Mouse (Mus musculus): Measurements from ENCODE around the gene Dnase1l3. TPM values are rescaled to one million over a fixed set of nuclear protein-coding genes. Genes with fewer than 3 reads are reported as not detected.

Dnase1l3 gene
- total and polyA plus RNA-seq, 2 experiments = 10.0 to 24.3 TPM

- peaks cover 64% of the 10 kb centered on the region for H3K36me3 ChIP-seq (ENCODE audit: control insufficient read depth, insufficient read depth, low read length)
Measured at GRCm38 (mm10) chr14:7928362-7928761, 66.0 kb downstream of the Dnase1l3 start.

DNA sequence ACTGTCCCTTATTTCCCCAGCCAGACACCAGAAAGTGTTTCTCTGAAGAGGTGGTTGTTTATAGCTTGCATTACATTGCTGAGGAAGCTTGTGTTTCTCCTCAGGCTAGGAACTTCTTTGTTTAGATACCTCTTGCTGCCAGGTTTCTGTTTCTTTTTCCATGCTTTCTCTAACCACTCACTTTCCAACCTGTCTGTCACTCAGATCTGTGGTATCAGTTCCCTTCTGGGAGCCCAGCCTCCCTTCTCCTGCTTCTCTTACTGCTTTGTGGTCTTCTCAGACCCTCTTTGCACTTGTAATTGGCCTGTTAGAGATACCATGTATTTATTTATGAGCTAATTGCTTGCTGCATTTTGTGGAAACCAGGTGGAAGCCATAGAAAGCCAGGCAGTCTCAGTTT lies 70.7 kb downstream of the Dnase1l3 start:
- Histone ChIP-seq H3K79me2 (ENCODE audit: control insufficient read depth, insufficient read depth, low read length) (no peaks in the 10 kb centered on the region), H3K36me3 (ENCODE audit: control insufficient read depth, insufficient read depth, low read length) (peaks cover 62% of the 10 kb centered on the region), H3K27ac (replicated peaks; ENCODE audit: insufficient read depth, low read depth, low read length) (no peak overlapping the region), H3K27me3 (ENCODE audit: control insufficient read depth, insufficient read depth, low read length) (no peaks in the 10 kb centered on the region), H3K4me3 (ENCODE audit: insufficient read depth, low read depth, low read length) (no peak overlapping the region), H3K4me1 (ENCODE audit: control insufficient read depth, insufficient read depth, low read length) (no peaks in the 10 kb centered on the region), H3K9ac (ENCODE audit: low read depth, low read length) (no peak overlapping the region)
- no peak for DNase-seq (ENCODE audit: extremely low read depth, low read depth, low spot score)
- TF ChIP-seq CTCF (IDR thresholded peaks at IDR 0.05; ENCODE audit: low read depth, low read length) (no peak), POLR2A (IDR thresholded peaks at IDR 0.05; ENCODE audit: extremely low read depth, insufficient read depth, low read length) (no peak)

More at GRCm38 (mm10) chr14:7928362-7928761, 66.0 kb downstream of the Dnase1l3 start:
- no peaks in the 10 kb centered on the region for H3K4me1 ChIP-seq (ENCODE audit: control insufficient read depth, insufficient read depth, low read length)
- H3K79me2 ChIP-seq (ENCODE audit: control insufficient read depth, insufficient read depth, low read length) = no peaks in the 10 kb centered on the region
- no peak overlapping the region for H3K9ac ChIP-seq (ENCODE audit: low read depth, low read length)
- 67% methylated on average over 1 of the region's 1 CpGs for WGBS
- DNase-seq (ENCODE audit: extremely low read depth, low read depth, low spot score) = no peak
- H3K27ac ChIP-seq (replicated peaks; ENCODE audit: insufficient read depth, low read depth, low read length) = no peak overlapping the region
- H3K27me3 ChIP-seq (ENCODE audit: control insufficient read depth, insufficient read depth, low read length) = no peaks in the 10 kb centered on the region
- no peak overlapping the region for H3K4me3 ChIP-seq (ENCODE audit: insufficient read depth, low read depth, low read length)
- TF ChIP-seq POLR2A (IDR thresholded peaks at IDR 0.05; ENCODE audit: extremely low read depth, insufficient read depth, low read length) = no peak
- TF ChIP-seq CTCF (IDR thresholded peaks at IDR 0.05; ENCODE audit: low read depth, low read length) = no peak

DNA sequence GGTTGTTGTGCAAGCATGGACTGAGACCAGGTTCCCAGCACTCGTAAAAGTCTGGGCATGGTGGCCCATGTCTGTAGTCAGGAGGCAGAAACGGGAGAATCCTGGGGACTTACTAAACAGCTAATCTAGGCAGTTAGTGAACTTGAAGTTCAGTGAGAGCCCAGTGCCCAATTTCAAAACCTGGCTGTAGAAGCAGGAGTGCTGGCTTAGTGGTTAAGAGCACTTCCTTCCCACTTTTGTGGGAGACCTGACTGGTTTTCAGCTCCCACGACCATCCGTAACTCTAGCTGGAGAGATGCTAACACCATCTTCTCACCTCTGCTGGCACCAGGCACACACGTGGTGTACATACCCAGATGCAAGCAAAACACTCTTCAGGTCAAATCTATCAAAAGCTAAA lies 72.9 kb downstream of the Dnase1l3 start:
- 78% methylated on average over 5 of the region's 5 CpGs for WGBS

GRCm38 (mm10) chr14:7919921-7920320 lies 74.5 kb downstream of the Dnase1l3 start:
- peaks cover 66% of the 10 kb centered on the region for H3K36me3 ChIP-seq (ENCODE audit: control insufficient read depth, insufficient read depth, low read length)
- H3K27ac ChIP-seq (replicated peaks; ENCODE audit: insufficient read depth, low read depth, low read length) = no peak overlapping the region
- no peak for TF ChIP-seq POLR2A (IDR thresholded peaks at IDR 0.05; ENCODE audit: extremely low read depth, insufficient read depth, low read length)
- no peak for TF ChIP-seq CTCF (IDR thresholded peaks at IDR 0.05; ENCODE audit: low read depth, low read length)
- H3K9ac ChIP-seq (ENCODE audit: low read depth, low read length) = no peak overlapping the region
- no peaks in the 10 kb centered on the region for H3K79me2 ChIP-seq (ENCODE audit: control insufficient read depth, insufficient read depth, low read length)
- DNase-seq (ENCODE audit: extremely low read depth, low read depth, low spot score) = no peak
- no peak overlapping the region for H3K4me3 ChIP-seq (ENCODE audit: insufficient read depth, low read depth, low read length)
- no peaks in the 10 kb centered on the region for H3K4me1 ChIP-seq (ENCODE audit: control insufficient read depth, insufficient read depth, low read length)
- 73% methylated on average over 4 of the region's 4 CpGs for WGBS
- no peaks in the 10 kb centered on the region for H3K27me3 ChIP-seq (ENCODE audit: control insufficient read depth, insufficient read depth, low read length)

More for the DNA sequence above, 72.9 kb downstream of the Dnase1l3 start:
- TF ChIP-seq POLR2A (IDR thresholded peaks at IDR 0.05; ENCODE audit: extremely low read depth, insufficient read depth, low read length) (no peak), CTCF (IDR thresholded peaks at IDR 0.05; ENCODE audit: low read depth, low read length) (no peak)
- Histone ChIP-seq H3K36me3 (ENCODE audit: control insufficient read depth, insufficient read depth, low read length) (peaks cover 71% of the 10 kb centered on the region), H3K27me3 (ENCODE audit: control insufficient read depth, insufficient read depth, low read length) (no peaks in the 10 kb centered on the region), H3K27ac (replicated peaks; ENCODE audit: insufficient read depth, low read depth, low read length) (no peak overlapping the region), H3K9ac (ENCODE audit: low read depth, low read length) (no peak overlapping the region), H3K4me1 (ENCODE audit: control insufficient read depth, insufficient read depth, low read length) (no peaks in the 10 kb centered on the region), H3K4me3 (ENCODE audit: insufficient read depth, low read depth, low read length) (no peak overlapping the region), H3K79me2 (ENCODE audit: control insufficient read depth, insufficient read depth, low read length) (no peaks in the 10 kb centered on the region)
- DNase-seq (ENCODE audit: extremely low read depth, low read depth, low spot score) = no peak

DNA sequence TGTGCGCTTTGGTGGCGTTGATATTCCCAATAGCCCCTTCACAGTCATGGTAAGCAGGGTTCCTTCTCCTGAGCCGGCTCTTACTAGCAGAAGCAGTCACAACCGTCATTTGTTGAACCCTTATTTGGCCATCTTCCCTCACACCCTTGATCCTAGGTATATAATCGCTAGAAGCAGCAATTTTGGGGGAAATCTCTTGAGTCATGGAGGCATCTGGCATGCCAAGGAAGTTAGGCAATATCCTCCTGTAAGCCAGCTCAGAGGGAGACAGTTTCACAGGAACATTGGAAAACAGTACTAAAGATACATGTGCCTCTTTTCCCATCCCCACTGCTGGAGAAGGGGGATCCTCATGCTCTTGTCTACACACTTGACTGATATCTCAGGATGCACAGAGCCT lies 75.1 kb downstream of the Dnase1l3 start:
- H3K4me3 ChIP-seq (ENCODE audit: insufficient read depth, low read depth, low read length) = no peak overlapping the region
- H3K79me2 ChIP-seq (ENCODE audit: control insufficient read depth, insufficient read depth, low read length) = no peaks in the 10 kb centered on the region
- no peak for DNase-seq (ENCODE audit: extremely low read depth, low read depth, low spot score)
- H3K27me3 ChIP-seq (ENCODE audit: control insufficient read depth, insufficient read depth, low read length) = no peaks in the 10 kb centered on the region
- H3K9ac ChIP-seq (ENCODE audit: low read depth, low read length) = no peak overlapping the region
- no peaks in the 10 kb centered on the region for H3K4me1 ChIP-seq (ENCODE audit: control insufficient read depth, insufficient read depth, low read length)
- TF ChIP-seq POLR2A (IDR thresholded peaks at IDR 0.05; ENCODE audit: extremely low read depth, insufficient read depth, low read length) (no peak), CTCF (IDR thresholded peaks at IDR 0.05; ENCODE audit: low read depth, low read length) (no peak)
- H3K27ac ChIP-seq (replicated peaks; ENCODE audit: insufficient read depth, low read depth, low read length) = no peak overlapping the region
- peaks cover 66% of the 10 kb centered on the region for H3K36me3 ChIP-seq (ENCODE audit: control insufficient read depth, insufficient read depth, low read length)
- WGBS = 69% methylated on average over 5 of the region's 5 CpGs

GRCm38 (mm10) chr14:7918150-7918991 lies 76.0 kb downstream of the Dnase1l3 start:
- no peak overlapping the region for H3K4me3 ChIP-seq (ENCODE audit: insufficient read depth, low read depth, low read length)
- no peaks in the 10 kb centered on the region for H3K4me1 ChIP-seq (ENCODE audit: control insufficient read depth, insufficient read depth, low read length)
- H3K27me3 ChIP-seq (ENCODE audit: control insufficient read depth, insufficient read depth, low read length) = no peaks in the 10 kb centered on the region
- peak; percentile 60 for DNase-seq (ENCODE audit: extremely low read depth, low read depth, low spot score)
- WGBS = 72% methylated on average over 6 of the region's 6 CpGs
- H3K79me2 ChIP-seq (ENCODE audit: control insufficient read depth, insufficient read depth, low read length) = no peaks in the 10 kb centered on the region
- peaks cover 65% of the 10 kb centered on the region for H3K36me3 ChIP-seq (ENCODE audit: control insufficient read depth, insufficient read depth, low read length)
- TF ChIP-seq POLR2A (IDR thresholded peaks at IDR 0.05; ENCODE audit: extremely low read depth, insufficient read depth, low read length) (no peak), CTCF (IDR thresholded peaks at IDR 0.05; ENCODE audit: low read depth, low read length) (no peak)
- H3K27ac ChIP-seq (replicated peaks; ENCODE audit: insufficient read depth, low read depth, low read length) = no peak overlapping the region
- no peak overlapping the region; the same call in 1 of the 2 replicates for H3K9ac ChIP-seq (ENCODE audit: low read depth, low read length)

Other genes with a start within 250 kb of the Dnase1l3 start
- not detected in 2 replicates for gene Gm26661, start 203.0 kb downstream of the Dnase1l3 start, total RNA-seq (2014; rRNA removed)
- gene Gm26661, start 203.0 kb downstream of the Dnase1l3 start, polyA plus RNA-seq (2012; rRNA removed) = not detected in 2 replicates
- gene Flnb, start 176.6 kb downstream of the Dnase1l3 start, total RNA-seq (2014; rRNA removed) = 27.8 and 34.6 TPM in 2 replicates
- 10.6 and 15.9 TPM in 2 replicates for gene Flnb, start 176.6 kb downstream of the Dnase1l3 start, polyA plus RNA-seq (2012; rRNA removed)
- gene Gm45521, start 37.3 kb downstream of the Dnase1l3 start, total RNA-seq (2014; rRNA removed) = not detected in 2 replicates
- gene Gm45521, start 37.3 kb downstream of the Dnase1l3 start, polyA plus RNA-seq (2012; rRNA removed) = not detected in 2 replicates
- gene Abhd6, start 8.3 kb upstream of the Dnase1l3 start, total RNA-seq (2014; rRNA removed) = 17.4 and 29.2 TPM in 2 replicates
- 39.6 and 45.2 TPM in 2 replicates for gene Abhd6, start 8.3 kb upstream of the Dnase1l3 start, polyA plus RNA-seq (2012; rRNA removed)
- gene Rpp14, start 85.8 kb upstream of the Dnase1l3 start, total RNA-seq (2014; rRNA removed) = 18.8 and 19.5 TPM in 2 replicates
- 5.4 and 6.9 TPM in 2 replicates for gene Rpp14, start 85.8 kb upstream of the Dnase1l3 start, polyA plus RNA-seq (2012; rRNA removed)
- 13.6 and 18.4 TPM in 2 replicates for gene Pxk, start 103.6 kb upstream of the Dnase1l3 start, total RNA-seq (2014; rRNA removed)
- gene Pxk, start 103.6 kb upstream of the Dnase1l3 start, polyA plus RNA-seq (2012; rRNA removed) = 14.1 and 17.5 TPM in 2 replicates
- 138 and 177 TPM in 2 replicates for gene Pdhb, start 178.5 kb upstream of the Dnase1l3 start, total RNA-seq (2014; rRNA removed)
- 53.3 and 62.8 TPM in 2 replicates for gene Pdhb, start 178.5 kb upstream of the Dnase1l3 start, polyA plus RNA-seq (2012; rRNA removed)
- gene Kctd6, start 219.6 kb upstream of the Dnase1l3 start, total RNA-seq (2014; rRNA removed) = 4.3 and 5.2 TPM in 2 replicates
- gene Kctd6, start 219.6 kb upstream of the Dnase1l3 start, polyA plus RNA-seq (2012; rRNA removed) = 3.9 and 5.1 TPM in 2 replicates

Measured in liver, adult 2 months (tissue).